ENCODE assay signal across 11 mouse cellular contexts in genomic region chr9:35123456-35123803, GRCm38 (mm10). TPM values are rescaled to one million over a fixed set of nuclear protein-coding genes. Genes with fewer than 3 reads are reported as not detected.
DNase-seq lines count a peak whose midpoint lies in the region; ATAC-seq and TF ChIP-seq lines count a peak whose summit lies in the region.
"Had no signal": no experiment of that assay in that cellular context is flagged by ENCODE, and none has a peak within 500 bp of the region (broad histone marks: within the 10 kb centered on the region; RNA-seq: fewer than 3 reads in every experiment).

No protein-coding gene starts in this region.

- H3K9me3 ChIP-seq in limb, embryonic 12.5 days: no peaks in the 10 kb centered on the region
- no peaks in the 10 kb centered on the region for H3K9me3 ChIP-seq in limb, embryonic 10.5 days (replicated peaks)
- no peaks in the 10 kb centered on the region for H3K9me3 ChIP-seq in liver, embryonic 12.5 days (replicated peaks)
- H3K9me3 ChIP-seq: midbrain, embryonic 12.5 days had no signal

- H3K4me3 ChIP-seq in cerebellum, adult 2 months (replicated peaks; ENCODE audit: insufficient read depth, low read depth, low read length): no peak overlapping the region
- H3K4me3 ChIP-seq in limb, embryonic 12.5 days (replicated peaks): no peak overlapping the region
- H3K4me3 ChIP-seq in limb, embryonic 10.5 days: no peak overlapping the region
- H3K4me3 ChIP-seq in liver, embryonic 12.5 days: no peak overlapping the region
- H3K4me3 ChIP-seq: midbrain, embryonic 12.5 days had no signal

- ATAC-seq in limb, embryonic 12.5 days (ENCODE audit: insufficient number of reproducible peaks, insufficient read depth, low FRiP score, low TSS enrichment, low read depth): no peak
- ATAC-seq in liver, embryonic 12.5 days: peak; percentile 52
- no peak for ATAC-seq in cerebellum, adult (ENCODE audit: insufficient number of reproducible peaks, low FRiP score, low TSS enrichment)

- no peak for TF ChIP-seq POLR2A in cerebellum, adult 2 months (IDR thresholded peaks at IDR 0.05; ENCODE audit: borderline replicate concordance, insufficient read depth, low read length)

- H3K4me1 ChIP-seq in cerebellum, adult 2 months (ENCODE audit: control insufficient read depth, insufficient read depth, low read length): no peaks in the 10 kb centered on the region; the same call in 1 of the 2 replicates
- H3K4me1 ChIP-seq in limb, embryonic 12.5 days (replicated peaks): peaks cover 12% of the 10 kb centered on the region
- no peaks in the 10 kb centered on the region; the same call in 1 of the 2 replicates for H3K4me1 ChIP-seq in limb, embryonic 10.5 days
- H3K4me1 ChIP-seq in liver, embryonic 12.5 days: peaks cover 91% of the 10 kb centered on the region
- H3K4me1 ChIP-seq: midbrain, embryonic 12.5 days had no signal

- H3K27ac ChIP-seq in cerebellum, adult 2 months (ENCODE audit: insufficient read depth, low read length): peak overlapping the region; percentile 56; the same call in 1 of the 2 replicates
- peak overlapping the region; percentile 12; the same call in 1 of the 2 replicates for H3K27ac ChIP-seq in limb, embryonic 12.5 days
- no peak overlapping the region for H3K27ac ChIP-seq in limb, embryonic 10.5 days
- H3K27ac ChIP-seq in liver, embryonic 12.5 days: peak overlapping the region; percentile 98
- H3K27ac ChIP-seq: midbrain, embryonic 12.5 days had no signal

- TF ChIP-seq CTCF in cerebellum, adult 2 months (IDR thresholded peaks at IDR 0.05; ENCODE audit: borderline replicate concordance, insufficient read depth, low read depth, low read length): no peak

- H3K27me3 ChIP-seq in cerebellum, adult 2 months (ENCODE audit: control insufficient read depth, insufficient read depth, low read length): no peaks in the 10 kb centered on the region
- no peaks in the 10 kb centered on the region for H3K27me3 ChIP-seq in limb, embryonic 12.5 days
- no peaks in the 10 kb centered on the region for H3K27me3 ChIP-seq in limb, embryonic 10.5 days (ENCODE audit: low read depth, poor library complexity, severe bottlenecking)
- no peaks in the 10 kb centered on the region for H3K27me3 ChIP-seq in liver, embryonic 12.5 days (replicated peaks)
- H3K27me3 ChIP-seq: midbrain, embryonic 12.5 days had no signal

- peaks cover 56% of the 10 kb centered on the region for H3K36me3 ChIP-seq in limb, embryonic 12.5 days
- H3K36me3 ChIP-seq in limb, embryonic 10.5 days: peaks cover 75% of the 10 kb centered on the region
- peaks cover 75% of the 10 kb centered on the region for H3K36me3 ChIP-seq in liver, embryonic 12.5 days

- no peak for DNase-seq in cerebellum, adult 2 months
- DNase-seq in cerebellum, adult 9-11 months: no peak
- DNase-seq in limb, embryonic 10.5 days (ENCODE audit: low spot score): no peak
- DNase-seq in naive thymus-derived CD4-positive, alpha-beta T cell, adult 2 months (ENCODE audit: low read depth): peak; percentile 39
- DNase-seq in cerebellum, adult 11 months: no peak
- DNase-seq: cerebellum, postnatal 36 days; kidney, adult 18-20 months had no signal

- no peak overlapping the region for H3K4me2 ChIP-seq in limb, embryonic 12.5 days
- peak overlapping the region; percentile 60 for H3K4me2 ChIP-seq in liver, embryonic 12.5 days
- H3K4me2 ChIP-seq: midbrain, embryonic 12.5 days had no signal

- no peak overlapping the region for H3K9ac ChIP-seq in limb, embryonic 12.5 days (replicated peaks)
- peak overlapping the region; percentile 65 for H3K9ac ChIP-seq in liver, embryonic 12.5 days
- H3K9ac ChIP-seq: midbrain, embryonic 12.5 days had no signal

- 78% methylated on average over 2 of the region's 2 CpGs for WGBS in cerebellum, adult 2 months
- WGBS in limb, embryonic 12.5 days: 84% methylated on average over 2 of the region's 2 CpGs
- 84% methylated on average over 2 of the region's 2 CpGs for WGBS in limb, embryonic 10.5 days
- 20% methylated on average over 2 of the region's 2 CpGs for WGBS in liver, embryonic 12.5 days (ENCODE audit: insufficient replicate concordance)

RNA-seq across cellular contexts. Expression of gene St3gal4, which starts 4.4 kb away (rescaled TPM):
- polyA plus RNA-seq in cerebellum, adult 2 months (2012; rRNA removed): 12.7 and 14.5 TPM in 2 replicates
- polyA plus RNA-seq in limb, embryonic 12.5 days (2016; fragmentation: Nextera tagmentation; extraction: Ambion mirVana): 29.7 and 30.3 TPM in 2 replicates
- 19.0 and 21.3 TPM in 2 replicates for polyA plus RNA-seq in limb, embryonic 10.5 days (2016; fragmentation: Nextera tagmentation; extraction: Ambion mirVana)
- 27.9 and 30.1 TPM in 2 replicates for polyA plus RNA-seq in liver, embryonic 12.5 days (2016; fragmentation: Nextera tagmentation; extraction: Ambion mirVana)

RNA-seq across cellular contexts. Expression of gene Dcps, which starts 52.4 kb away (rescaled TPM):
- 30.2 and 32.2 TPM in 2 replicates for polyA plus RNA-seq in cerebellum, adult 2 months (2012; rRNA removed)
- 78.5 and 85.6 TPM in 2 replicates for polyA plus RNA-seq in limb, embryonic 12.5 days (2016; fragmentation: Nextera tagmentation; extraction: Ambion mirVana)
- 86.0 and 92.3 TPM in 2 replicates for polyA plus RNA-seq in limb, embryonic 10.5 days (2016; fragmentation: Nextera tagmentation; extraction: Ambion mirVana)
- 65.9 and 66.0 TPM in 2 replicates for polyA plus RNA-seq in liver, embryonic 12.5 days (2016; fragmentation: Nextera tagmentation; extraction: Ambion mirVana)
